Mouse (Mus musculus): Measurements from ENCODE around the gene Mtor. TPM values are rescaled to one million over a fixed set of nuclear protein-coding genes. Genes with fewer than 3 reads are reported as not detected.

Gene Mtor
- polyA plus RNA-seq (2012; rRNA removed) = 28.3 and 29.1 TPM in 2 replicates

GRCm38 (mm10) chr4:148448179-148448852 lies at the start of gene Mtor:
Gene Mtor, plus strand, starts transcription at chr4:148448611.

GRCm38 (mm10) chr4:148444250-148444967 lies 4.0 kb upstream of the Mtor start, which contains the start of gene Ubiad1:
Gene Ubiad1, minus strand, starts transcription at chr4:148444771.

DNA sequence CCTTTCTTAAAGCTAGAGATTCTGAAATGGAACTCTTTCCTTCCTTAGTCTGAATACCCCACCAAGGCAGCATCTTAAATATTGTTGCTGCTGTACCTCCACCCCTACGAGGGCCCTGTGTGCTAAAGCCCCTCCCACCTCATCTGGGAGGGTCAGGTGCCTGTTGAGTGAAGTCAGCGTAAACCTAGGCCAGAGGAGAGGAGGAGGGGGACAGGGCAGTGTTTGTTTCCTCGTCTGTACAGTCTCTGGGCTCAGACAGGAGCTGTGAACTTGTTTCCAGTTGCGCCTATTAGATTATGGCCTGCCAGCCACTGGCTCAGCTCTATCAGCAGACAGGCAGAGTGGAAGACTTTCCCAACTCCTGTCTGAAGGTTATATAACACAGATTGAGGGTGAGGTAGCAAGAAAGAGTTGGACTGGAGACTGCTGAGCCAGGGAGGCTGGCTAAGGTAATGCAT lies 52.0 kb downstream of the Mtor start, which contains the start of gene Angptl7:
Angptl7 (minus strand) TSS at position 51 of the 458 bp plus-strand sequence.

GRCm38 (mm10) chr4:148558297-148559000 lies 110.0 kb downstream of the Mtor start, which contains the start of gene Exosc10:
Gene Exosc10, plus strand, starts transcription at chr4:148558429.

GRCm38 (mm10) chr4:148591171-148591630 lies 142.8 kb downstream of the Mtor start, which contains the start of gene Srm:
Gene Srm, plus strand, starts transcription at chr4:148591503.

DNA sequence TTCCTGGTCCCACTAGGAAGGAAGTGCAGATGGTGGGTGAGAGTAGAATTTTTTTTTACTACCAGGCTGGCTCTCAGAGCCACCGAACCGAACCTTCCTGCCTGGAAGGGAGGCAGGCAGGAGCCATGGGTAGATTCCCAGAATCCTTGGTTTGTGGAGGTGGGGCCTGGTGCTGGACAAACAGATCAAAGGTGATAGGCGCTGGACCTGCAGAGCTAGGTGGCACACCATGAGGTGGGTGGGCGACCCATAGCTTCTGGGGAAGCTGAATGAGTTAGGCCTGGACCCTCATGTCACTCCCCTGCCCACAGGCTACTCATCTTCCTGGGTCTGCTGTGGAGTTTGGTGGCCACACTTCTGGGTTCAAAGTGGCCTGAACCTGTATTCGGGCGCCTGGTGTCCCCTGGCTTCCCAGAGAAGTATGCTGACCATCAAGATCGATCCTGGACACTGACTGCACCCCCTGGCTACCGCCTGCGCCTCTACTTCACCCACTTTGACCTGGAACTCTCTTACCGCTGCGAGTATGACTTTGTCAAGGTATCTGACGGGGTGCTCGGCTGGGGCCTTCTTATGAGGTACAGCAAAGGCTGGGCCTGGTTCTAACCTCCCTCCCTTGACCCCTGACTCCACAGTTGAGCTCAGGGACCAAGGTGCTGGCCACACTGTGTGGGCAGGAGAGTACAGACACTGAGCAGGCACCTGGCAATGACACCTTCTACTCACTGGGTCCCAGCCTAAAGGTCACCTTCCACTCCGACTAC lies 154.1 kb downstream of the Mtor start, which contains the start of gene Masp2:
Masp2 (plus strand) TSS at position 198 of the 764 bp plus-strand sequence.

Other genes with a start within 250 kb of the Mtor start
- 13.1 and 13.7 TPM in 2 replicates for gene Disp3, start 160.6 kb upstream of the Mtor start, polyA plus RNA-seq (2012; rRNA removed)
- 12.3 and 12.4 TPM in 2 replicates for gene Ubiad1, start 3.8 kb upstream of the Mtor start, polyA plus RNA-seq (2012; rRNA removed)
- gene Angptl7, start 51.8 kb downstream of the Mtor start, polyA plus RNA-seq (2012; rRNA removed) = 0.17 and 0.23 TPM in 2 replicates
- 62.4 and 64.4 TPM in 2 replicates for gene Exosc10, start 109.8 kb downstream of the Mtor start, polyA plus RNA-seq (2012; rRNA removed)
- gene Srm, start 142.9 kb downstream of the Mtor start, polyA plus RNA-seq (2012; rRNA removed) = 109 and 120 TPM in 2 replicates
- 2.0 and 2.4 TPM in 2 replicates for gene Masp2, start 153.9 kb downstream of the Mtor start, polyA plus RNA-seq (2012; rRNA removed)
- gene Tardbp, start 178.4 kb downstream of the Mtor start, polyA plus RNA-seq (2012; rRNA removed) = 449 and 471 TPM in 2 replicates
- gene Gm572, start 194.7 kb downstream of the Mtor start, polyA plus RNA-seq (2012; rRNA removed) = not detected in 2 replicates

Measured in central nervous system, embryonic 18 days (tissue).